Mouse (Mus musculus): ENCODE data around the gene Serinc5. TPM values are rescaled to one million over a fixed set of nuclear protein-coding genes. Genes with fewer than 3 reads are reported as not detected.
"Not testable (repeated sequence)": the region's sequence is repeated elsewhere in the genome, so short reads cannot be mapped to it uniquely, and the experiment has no call there.

Serinc5 gene
- polyA plus RNA-seq, 1 experiment from 2014 or later, result 21.5 TPM

- no peak overlapping the region for H3K27ac ChIP-seq (ENCODE audit: low read length)
- WGBS (ENCODE audit: insufficient replicate concordance), result 75% methylated on average over 4 of the region's 4 CpGs
- no peak for ATAC-seq (ENCODE audit: low read depth)
These were observed 72.6 kb downstream of the Serinc5 start for GRCm38 (mm10) chr13:92683464-92683863.

DNA sequence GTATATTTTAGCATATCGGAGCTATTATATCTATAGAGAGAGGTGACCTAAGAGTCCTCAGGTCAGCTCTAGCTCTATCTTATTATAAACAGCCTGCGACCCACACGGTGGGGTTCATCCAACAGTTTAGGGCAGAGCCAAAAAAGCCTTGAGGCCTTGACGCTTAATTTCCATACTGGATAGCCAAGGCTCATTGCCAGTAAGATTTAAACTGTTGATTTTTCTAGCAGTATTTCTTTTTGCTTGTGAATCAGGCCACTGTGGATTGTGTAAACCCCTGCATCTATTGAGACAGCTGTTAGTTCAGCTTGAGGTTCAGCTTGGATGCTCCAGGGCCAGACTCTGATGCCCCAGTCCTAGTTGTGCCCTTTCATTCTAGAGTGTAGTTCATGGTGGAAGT lies 73.4 kb downstream of the Serinc5 start:
- Histone ChIP-seq H3K4me2 (ENCODE audit: low read depth, low read length) (no peak overlapping the region), H3K9ac (ENCODE audit: low read depth, low read length) (no peak overlapping the region), H3K9me3 (replicated peaks; ENCODE audit: control insufficient read depth, low read length) (no peaks in the 10 kb centered on the region), H3K36me3 (ENCODE audit: control insufficient read depth, insufficient read depth) (peaks cover 33% of the 10 kb centered on the region), H3K4me1 (ENCODE audit: control insufficient read depth, low read depth, low read length) (peaks cover 3% of the 10 kb centered on the region; the same call in 1 of the 2 replicates), H3K4me3 (ENCODE audit: low read depth, low read length) (no peak overlapping the region), H3K27ac (ENCODE audit: low read length) (no peak overlapping the region), H3K27me3 (ENCODE audit: control insufficient read depth, insufficient read depth, low read depth, low read length) (no peaks in the 10 kb centered on the region)
- no peak for ATAC-seq (ENCODE audit: low read depth)
- 91% methylated on average over 4 of the region's 4 CpGs for WGBS (ENCODE audit: insufficient replicate concordance)

More at GRCm38 (mm10) chr13:92683464-92683863, 72.6 kb downstream of the Serinc5 start:
- Histone ChIP-seq H3K4me2 (ENCODE audit: low read depth, low read length) (no peak overlapping the region), H3K4me1 (ENCODE audit: control insufficient read depth, low read depth, low read length) (peaks cover 3% of the 10 kb centered on the region; the same call in 1 of the 2 replicates), H3K36me3 (ENCODE audit: control insufficient read depth, insufficient read depth) (peaks cover 27% of the 10 kb centered on the region), H3K9ac (ENCODE audit: low read depth, low read length) (no peak overlapping the region), H3K9me3 (replicated peaks; ENCODE audit: control insufficient read depth, low read length) (no peaks in the 10 kb centered on the region), H3K4me3 (ENCODE audit: low read depth, low read length) (no peak overlapping the region), H3K27me3 (ENCODE audit: control insufficient read depth, insufficient read depth, low read depth, low read length) (no peaks in the 10 kb centered on the region)

DNA sequence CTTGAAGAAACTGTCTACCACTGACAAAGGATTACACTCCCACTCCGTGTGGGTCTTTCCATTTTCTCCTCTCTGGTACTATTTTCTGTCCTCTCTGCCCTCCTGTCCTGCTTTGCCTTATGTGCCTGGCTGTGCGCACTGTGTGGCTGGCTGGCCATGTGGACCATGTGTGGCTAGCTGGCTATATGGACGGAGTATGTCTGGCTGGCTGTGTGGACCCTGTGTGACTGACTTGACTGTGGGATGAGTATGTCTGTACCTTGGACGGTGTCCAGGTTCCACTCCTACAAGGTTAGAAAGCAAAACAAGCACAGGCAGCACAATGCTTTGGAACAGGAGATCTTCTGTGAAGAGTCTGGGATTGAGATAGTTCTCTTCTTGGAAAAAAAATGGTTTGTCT lies 74.4 kb downstream of the Serinc5 start:
- Histone ChIP-seq H3K27me3 (ENCODE audit: control insufficient read depth, insufficient read depth, low read depth, low read length) (no peaks in the 10 kb centered on the region), H3K9ac (ENCODE audit: low read depth, low read length) (no peak overlapping the region), H3K9me3 (replicated peaks; ENCODE audit: control insufficient read depth, low read length) (no peaks in the 10 kb centered on the region), H3K36me3 (ENCODE audit: control insufficient read depth, insufficient read depth) (peaks cover 33% of the 10 kb centered on the region), H3K27ac (ENCODE audit: low read length) (no peak overlapping the region), H3K4me1 (ENCODE audit: control insufficient read depth, low read depth, low read length) (no peaks in the 10 kb centered on the region), H3K4me3 (ENCODE audit: low read depth, low read length) (no peak overlapping the region), H3K4me2 (ENCODE audit: low read depth, low read length) (no peak overlapping the region)
- WGBS (ENCODE audit: insufficient replicate concordance), result 83% methylated on average over 4 of the region's 4 CpGs
- ATAC-seq (ENCODE audit: low read depth), result peak; percentile 60

DNA sequence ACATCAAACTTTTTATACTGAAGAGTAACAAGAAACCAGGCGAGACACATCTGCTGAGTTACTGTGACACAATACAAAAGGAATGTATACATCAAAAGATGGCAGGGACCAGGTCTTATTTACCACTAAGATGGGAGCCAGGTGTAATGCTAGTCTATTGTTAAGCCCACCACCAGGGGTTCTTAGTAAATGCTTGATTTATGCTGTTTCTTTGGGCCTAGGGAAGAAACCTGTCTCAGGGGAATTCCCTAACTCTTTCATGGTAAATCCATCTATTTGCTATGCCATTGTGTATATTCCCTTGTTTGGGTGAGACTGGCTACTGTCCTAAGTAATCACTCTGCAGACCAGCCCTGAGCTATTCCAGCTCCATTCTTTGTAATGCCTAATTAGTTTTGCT lies 76.3 kb downstream of the Serinc5 start:
- not testable (repeated sequence) for H3K27ac ChIP-seq (ENCODE audit: low read length); H3K9me3 ChIP-seq (replicated peaks; ENCODE audit: control insufficient read depth, low read length); ATAC-seq (ENCODE audit: low read depth); H3K27me3 ChIP-seq (ENCODE audit: control insufficient read depth, insufficient read depth, low read depth, low read length); H3K9ac ChIP-seq (ENCODE audit: low read depth, low read length); H3K4me2 ChIP-seq (ENCODE audit: low read depth, low read length); H3K4me1 ChIP-seq (ENCODE audit: control insufficient read depth, low read depth, low read length); H3K4me3 ChIP-seq (ENCODE audit: low read depth, low read length)
- 80% methylated on average over 1 of the region's 1 CpGs for WGBS (ENCODE audit: insufficient replicate concordance)
- peaks cover 39% of the 10 kb centered on the region for H3K36me3 ChIP-seq (ENCODE audit: control insufficient read depth, insufficient read depth)

- no peak for ATAC-seq (ENCODE audit: low read depth)
- Histone ChIP-seq H3K36me3 (ENCODE audit: control insufficient read depth, insufficient read depth) (peaks cover 44% of the 10 kb centered on the region), H3K4me3 (ENCODE audit: low read depth, low read length) (no peak overlapping the region), H3K4me1 (ENCODE audit: control insufficient read depth, low read depth, low read length) (no peaks in the 10 kb centered on the region), H3K27ac (ENCODE audit: low read length) (no peak overlapping the region), H3K9me3 (replicated peaks; ENCODE audit: control insufficient read depth, low read length) (no peaks in the 10 kb centered on the region), H3K9ac (ENCODE audit: low read depth, low read length) (no peak overlapping the region), H3K4me2 (ENCODE audit: low read depth, low read length) (no peak overlapping the region), H3K27me3 (ENCODE audit: control insufficient read depth, insufficient read depth, low read depth, low read length) (no peaks in the 10 kb centered on the region)
- 82% methylated on average over 2 of the region's 2 CpGs for WGBS (ENCODE audit: insufficient replicate concordance)
These were observed 78.2 kb downstream of the Serinc5 start for GRCm38 (mm10) chr13:92689061-92689460.

- H3K4me2 ChIP-seq (ENCODE audit: low read depth, low read length), result no peak overlapping the region
- H3K4me3 ChIP-seq (ENCODE audit: low read depth, low read length), result no peak overlapping the region
- peak; percentile 39; the same call in 1 of the 2 replicates for ATAC-seq (ENCODE audit: low read depth)
- no peak overlapping the region for H3K9ac ChIP-seq (ENCODE audit: low read depth, low read length)
- no peaks in the 10 kb centered on the region for H3K4me1 ChIP-seq (ENCODE audit: control insufficient read depth, low read depth, low read length)
- no peaks in the 10 kb centered on the region for H3K27me3 ChIP-seq (ENCODE audit: control insufficient read depth, insufficient read depth, low read depth, low read length)
- H3K9me3 ChIP-seq (replicated peaks; ENCODE audit: control insufficient read depth, low read length), result no peaks in the 10 kb centered on the region
- H3K36me3 ChIP-seq (ENCODE audit: control insufficient read depth, insufficient read depth), result peaks cover 14% of the 10 kb centered on the region
- no peak overlapping the region for H3K27ac ChIP-seq (ENCODE audit: low read length)
- 84% methylated on average over 10 of the region's 10 CpGs for WGBS (ENCODE audit: insufficient replicate concordance)
These were observed 83.1 kb downstream of the Serinc5 start for GRCm38 (mm10) chr13:92693866-92694550.

DNA sequence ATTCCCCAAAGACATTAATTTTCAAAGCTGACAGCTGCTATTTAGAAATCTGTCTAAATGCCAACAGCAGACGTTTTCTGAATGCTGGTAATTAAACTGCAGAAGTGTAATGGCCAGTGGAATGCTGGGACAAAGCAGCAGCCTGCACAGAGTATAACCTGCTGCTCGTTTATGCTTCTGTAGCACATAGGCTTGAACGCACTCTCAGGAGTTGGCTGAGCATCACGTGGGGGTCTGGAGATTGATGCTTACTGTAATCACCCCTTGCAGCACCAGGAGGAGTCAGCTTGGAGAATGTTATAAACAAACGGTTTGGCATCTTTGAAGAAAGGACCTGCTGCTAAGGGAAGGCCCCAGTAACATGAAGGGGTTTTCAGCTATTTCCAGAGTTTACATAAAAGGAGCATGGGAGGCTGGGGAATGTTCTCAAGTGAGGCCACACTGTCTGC lies 85.6 kb downstream of the Serinc5 start:
- no peak overlapping the region for H3K4me2 ChIP-seq (ENCODE audit: low read depth, low read length)
- no peak overlapping the region for H3K9ac ChIP-seq (ENCODE audit: low read depth, low read length)
- no peaks in the 10 kb centered on the region for H3K9me3 ChIP-seq (replicated peaks; ENCODE audit: control insufficient read depth, low read length)
- no peak overlapping the region for H3K27ac ChIP-seq (ENCODE audit: low read length)
- WGBS (ENCODE audit: insufficient replicate concordance), result 58% methylated on average over 5 of the region's 5 CpGs
- H3K36me3 ChIP-seq (ENCODE audit: control insufficient read depth, insufficient read depth), result peaks cover 17% of the 10 kb centered on the region
- no peaks in the 10 kb centered on the region for H3K4me1 ChIP-seq (ENCODE audit: control insufficient read depth, low read depth, low read length)
- no peaks in the 10 kb centered on the region for H3K27me3 ChIP-seq (ENCODE audit: control insufficient read depth, insufficient read depth, low read depth, low read length)
- ATAC-seq (ENCODE audit: low read depth), result no peak
- no peak overlapping the region for H3K4me3 ChIP-seq (ENCODE audit: low read depth, low read length)

- Histone ChIP-seq H3K9me3 (replicated peaks; ENCODE audit: control insufficient read depth, low read length) (no peaks in the 10 kb centered on the region), H3K9ac (ENCODE audit: low read depth, low read length) (no peak overlapping the region), H3K4me3 (ENCODE audit: low read depth, low read length) (no peak overlapping the region), H3K27me3 (ENCODE audit: control insufficient read depth, insufficient read depth, low read depth, low read length) (no peaks in the 10 kb centered on the region), H3K27ac (ENCODE audit: low read length) (no peak overlapping the region), H3K36me3 (ENCODE audit: control insufficient read depth, insufficient read depth) (peaks cover 14% of the 10 kb centered on the region), H3K4me1 (ENCODE audit: control insufficient read depth, low read depth, low read length) (no peaks in the 10 kb centered on the region), H3K4me2 (ENCODE audit: low read depth, low read length) (no peak overlapping the region)
- 65% methylated on average over 4 of the region's 4 CpGs for WGBS (ENCODE audit: insufficient replicate concordance)
- ATAC-seq (ENCODE audit: low read depth), result no peak
These were observed 86.2 kb downstream of the Serinc5 start for GRCm38 (mm10) chr13:92697141-92697540.

DNA sequence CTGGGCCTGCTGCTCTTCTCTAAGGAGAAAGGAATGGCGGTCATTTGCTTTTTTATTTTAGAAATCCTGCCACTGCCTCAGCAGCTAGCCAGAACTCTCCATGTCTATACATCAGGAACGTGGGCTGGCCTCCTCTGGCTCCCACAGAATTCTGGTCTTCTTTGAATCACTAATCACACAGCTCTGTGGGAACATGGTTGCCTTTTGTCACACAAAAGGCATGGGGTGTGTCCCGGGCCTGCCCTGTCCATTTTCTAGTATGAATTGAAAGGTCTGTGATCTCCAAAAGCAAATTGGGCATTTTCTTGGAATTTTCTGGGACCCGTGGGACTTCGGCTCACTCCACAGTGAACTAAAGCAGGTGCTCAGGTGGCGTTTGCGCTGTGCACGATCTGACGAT lies 87.9 kb downstream of the Serinc5 start:
- Histone ChIP-seq H3K36me3 (ENCODE audit: control insufficient read depth, insufficient read depth) (peaks cover 14% of the 10 kb centered on the region), H3K4me1 (ENCODE audit: control insufficient read depth, low read depth, low read length) (no peaks in the 10 kb centered on the region), H3K4me3 (ENCODE audit: low read depth, low read length) (no peak overlapping the region), H3K9me3 (replicated peaks; ENCODE audit: control insufficient read depth, low read length) (no peaks in the 10 kb centered on the region), H3K27me3 (ENCODE audit: control insufficient read depth, insufficient read depth, low read depth, low read length) (no peaks in the 10 kb centered on the region), H3K4me2 (ENCODE audit: low read depth, low read length) (no peak overlapping the region), H3K27ac (ENCODE audit: low read length) (no peak overlapping the region), H3K9ac (ENCODE audit: low read depth, low read length) (no peak overlapping the region)
- ATAC-seq (ENCODE audit: low read depth), result no peak
- WGBS (ENCODE audit: insufficient replicate concordance), result 89% methylated on average over 9 of the region's 9 CpGs

All from liver, embryonic 16.5 days (tissue).